Mouse (Mus musculus) C2C12 (cell line): ENCODE measurements around the gene Abhd2.

Experiments used
- CEBPB ChIP-seq: IDR thresholded peaks from one replicate; pipeline ENCODE4 v1.6.1; 2011; ENCODE audit warnings: low read depth, mild to moderate bottlenecking, control low read depth, moderate library complexity
- CTCF ChIP-seq: IDR thresholded peaks from one replicate; pipeline ENCODE4 v1.5.1; 2011; ENCODE audit not compliant: control insufficient read depth, insufficient read depth, insufficient read length
- FOSL1 ChIP-seq: IDR thresholded peaks from one replicate; pipeline ENCODE4 v1.8.0; 2011; ENCODE audit warnings: mild to moderate bottlenecking, low read length; ENCODE audit not compliant: poor library complexity, insufficient read depth, severe bottlenecking
- MAX ChIP-seq: IDR thresholded peaks from one replicate; pipeline ENCODE4 v1.6.1; 2011; ENCODE audit warnings: mild to moderate bottlenecking, control low read depth
- MYOD1 ChIP-seq: IDR thresholded peaks from one replicate; pipeline ENCODE4 v1.6.1; 2011; ENCODE audit warnings: low read depth; ENCODE audit not compliant: control insufficient read depth, insufficient read length
- MYOG ChIP-seq: IDR thresholded peaks from one replicate; pipeline ENCODE4 v1.6.1; 2011; ENCODE audit not compliant: control insufficient read depth, insufficient read length; ENCODE audit errors: extremely low read depth
- USF1 ChIP-seq: IDR thresholded peaks from one replicate; pipeline ENCODE4 v1.6.1; 2011; ENCODE audit warnings: low read depth, mild to moderate bottlenecking, control low read depth, moderate library complexity

DNA sequence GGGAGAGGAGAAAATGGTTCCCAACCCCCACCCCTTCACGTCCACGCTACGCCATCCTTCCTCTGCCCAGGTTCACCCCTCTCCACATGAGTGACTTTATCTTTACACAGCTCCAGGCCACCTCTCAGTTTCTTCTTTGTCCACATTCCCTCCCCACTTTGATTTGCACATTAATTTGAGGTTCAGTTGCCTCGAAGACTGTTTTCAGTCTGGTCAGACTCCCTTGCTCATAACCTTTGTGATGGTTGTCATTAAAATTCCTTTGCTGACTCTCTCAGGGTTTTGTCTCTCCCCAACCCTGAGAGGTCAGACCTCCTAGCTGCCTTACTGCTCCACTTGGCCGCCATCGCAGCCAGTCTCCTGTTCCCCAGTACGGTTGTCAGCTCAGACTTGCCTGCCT, 121.7 kb downstream of the Abhd2 start:
- TF ChIP-seq CTCF (no peak), USF1 (no peak), MAX (no peak), MYOG (no peak), CEBPB (no peak), FOSL1 (no peak), MYOD1 (no peak)
